Mouse (Mus musculus) heart, postnatal 0 days (tissue): ENCODE results near the gene 4931422A03Rik. TPM values are rescaled to one million over a fixed set of nuclear protein-coding genes. Genes with fewer than 3 reads are reported as not detected.

Experiments used
- ATAC-seq: fragments of 200-750 bp; cut with Nextera tagmentation; 2 replicates; pipeline ENCODE4 v1.8.0; 2017; ENCODE audit warnings: low read depth, moderate number of reproducible peaks, moderate library complexity; ENCODE audit not compliant: insufficient read depth
- DNase-seq: peaks from one replicate; pipeline ENCODE4 v3.0.0-alpha.2; 2016; ENCODE audit warnings: low spot score
- H3K27ac ChIP-seq: fragments of 300-500 bp; sonication (generic); 2 replicates; pipeline ENCODE4 v1.5.1; 2014; ENCODE audit warnings: low read depth, mild to moderate bottlenecking
- H3K27me3 ChIP-seq: fragments of 300-500 bp; sonication (generic); 2 replicates; pipeline ENCODE4 v1.6.1; 2014; ENCODE audit warnings: low read length, mixed read lengths; ENCODE audit not compliant: control insufficient read depth, insufficient read depth
- H3K36me3 ChIP-seq: fragments of 300-500 bp; sonication (generic); replicated peaks from 2 replicates; pipeline ENCODE4 v1.6.1; 2014; ENCODE audit warnings: low read length, mixed read lengths; ENCODE audit not compliant: control insufficient read depth, insufficient read depth
- H3K4me1 ChIP-seq: fragments of 300-500 bp; sonication (generic); 2 replicates; pipeline ENCODE4 v1.6.1; 2014; ENCODE audit warnings: antibody characterized with exemption; ENCODE audit not compliant: control insufficient read depth, insufficient read depth
- H3K4me2 ChIP-seq: fragments of 300-500 bp; sonication (generic); 2 replicates; pipeline ENCODE4 v1.6.1; 2014; ENCODE audit warnings: low read depth, mild to moderate bottlenecking, low read length, moderate library complexity
- H3K4me3 ChIP-seq: fragments of 300-500 bp; sonication (generic); 2 replicates; pipeline ENCODE4 v1.5.1; 2014; ENCODE audit warnings: low read depth, low read length
- H3K9ac ChIP-seq: fragments of 300-500 bp; sonication (generic); replicated peaks from 2 replicates; pipeline ENCODE4 v1.6.1; 2014; ENCODE audit warnings: low read depth, low read length, mixed read lengths
- H3K9me3 ChIP-seq: fragments of 300-500 bp; sonication (generic); replicated peaks from 2 replicates; pipeline ENCODE4 v1.6.1; 2016; ENCODE audit warnings: low read length; ENCODE audit not compliant: control insufficient read depth
- CTCF ChIP-seq: IDR thresholded peaks from 2 replicates; pipeline ENCODE4 v1.5.1; 2016; ENCODE audit warnings: antibody characterized with exemption, control low read depth, low read depth
- EP300 ChIP-seq: IDR thresholded peaks from 2 replicates; pipeline ENCODE4 v1.6.1; 2016; ENCODE audit warnings: antibody characterized with exemption, low read depth
- WGBS: fragments of 180-500 bp; shearing (Covaris S2); extraction: QIAGEN DNeasy Blood & Tissue Kit; methylation state at CpG from one replicate; pipeline ENCODE4 v1.1.7; 2014; 5-methylcytosine and 5-hydroxymethylcytosine counted together
- polyA plus RNA-seq: library from polyadenylated mRNA; unstranded; fragments of >200 nt; fragmentation: Nextera tagmentation; extraction: Ambion mirVana; gene quantifications from 2 replicates; pipeline ENCODE4 v1.2.1, GENCODE M21; 2015
- total RNA-seq: library from RNA; depleted of rRNA; stranded (reverse); fragments of >200 nt; gene quantifications from 2 replicates; pipeline ENCODE4 v1.2.3, GENCODE M21; 2014; ENCODE audit warnings: low replicate concordance

4931422A03Rik gene
- total and polyA plus RNA-seq, 2 experiments from 2014 or later, result 1.1 TPM; not detected in 1

GRCm38 (mm10) chr2:103965391-103965790 lies 62.8 kb downstream of the 4931422A03Rik start:
- WGBS, result 84% methylated on average over 3 of the region's 3 CpGs
- H3K4me1 ChIP-seq, result 0 out of 2 replicates have a peak, but pooled peaks cover 2% of the 10 kb centered on the region
- no peak overlapping the region for H3K4me2 ChIP-seq
- ATAC-seq (no peak), DNase-seq (no peak)
- no peaks in the 10 kb centered on the region for H3K9me3 ChIP-seq
- peaks cover 32% of the 10 kb centered on the region for H3K27me3 ChIP-seq
- no peak overlapping the region for H3K27ac ChIP-seq
- H3K36me3 ChIP-seq, result no peaks in the 10 kb centered on the region
- no peak for TF ChIP-seq CTCF
- TF ChIP-seq EP300, result no peak
- no peak overlapping the region for H3K9ac ChIP-seq
- H3K4me3 ChIP-seq, result no peak overlapping the region

GRCm38 (mm10) chr2:103962349-103962748 lies 65.8 kb downstream of the 4931422A03Rik start:
- H3K27ac ChIP-seq, result no peak overlapping the region
- ATAC-seq (no peak), DNase-seq (no peak)
- no peaks in the 10 kb centered on the region for H3K36me3 ChIP-seq
- TF ChIP-seq EP300, result no peak
- no peak for TF ChIP-seq CTCF
- H3K4me3 ChIP-seq, result no peak overlapping the region
- H3K9ac ChIP-seq, result no peak overlapping the region
- H3K9me3 ChIP-seq, result no peaks in the 10 kb centered on the region
- H3K27me3 ChIP-seq, result peaks cover 17% of the 10 kb centered on the region; the same call in 1 of the 2 replicates
- H3K4me1 ChIP-seq, result no peaks in the 10 kb centered on the region
- 45% methylated on average over 4 of the region's 4 CpGs for WGBS
- H3K4me2 ChIP-seq, result no peak overlapping the region

GRCm38 (mm10) chr2:103959574-103959973 lies 68.6 kb downstream of the 4931422A03Rik start:
- Histone ChIP-seq H3K9ac (no peak overlapping the region), H3K4me3 (no peak overlapping the region), H3K4me1 (no peaks in the 10 kb centered on the region), H3K36me3 (no peaks in the 10 kb centered on the region), H3K27me3 (no peaks in the 10 kb centered on the region), H3K27ac (no peak overlapping the region), H3K4me2 (no peak overlapping the region), H3K9me3 (no peaks in the 10 kb centered on the region)
- TF ChIP-seq EP300 (no peak), CTCF (no peak)
- ATAC-seq, result no peak
- DNase-seq, result no peak
- 85% methylated on average over 6 of the region's 6 CpGs for WGBS

GRCm38 (mm10) chr2:103959066-103959465 lies 69.1 kb downstream of the 4931422A03Rik start:
- ATAC-seq, result no peak
- 86% methylated on average over 5 of the region's 5 CpGs for WGBS
- no peaks in the 10 kb centered on the region for H3K36me3 ChIP-seq

GRCm38 (mm10) chr2:103958634-103959033 lies 69.5 kb downstream of the 4931422A03Rik start:
- DNase-seq (no peak), ATAC-seq (no peak)
- WGBS, result 58% methylated on average over 3 of the region's 3 CpGs
- Histone ChIP-seq H3K4me1 (no peaks in the 10 kb centered on the region), H3K36me3 (no peaks in the 10 kb centered on the region), H3K4me3 (no peak overlapping the region), H3K9ac (no peak overlapping the region), H3K9me3 (no peaks in the 10 kb centered on the region), H3K4me2 (no peak overlapping the region), H3K27me3 (no peaks in the 10 kb centered on the region), H3K27ac (no peak overlapping the region)
- TF ChIP-seq CTCF, result no peak
- no peak for TF ChIP-seq EP300

More at GRCm38 (mm10) chr2:103959066-103959465, 69.1 kb downstream of the 4931422A03Rik start:
- H3K4me2 ChIP-seq, result no peak overlapping the region
- no peaks in the 10 kb centered on the region for H3K27me3 ChIP-seq
- H3K9me3 ChIP-seq, result no peaks in the 10 kb centered on the region
- no peak overlapping the region for H3K9ac ChIP-seq
- H3K4me1 ChIP-seq, result no peaks in the 10 kb centered on the region
- TF ChIP-seq EP300, result no peak
- TF ChIP-seq CTCF, result no peak
- no peak overlapping the region for H3K4me3 ChIP-seq
- no peak for DNase-seq
- no peak overlapping the region for H3K27ac ChIP-seq

GRCm38 (mm10) chr2:103957649-103958546 lies 70.3 kb downstream of the 4931422A03Rik start, which contains the start of gene Lmo2:
Gene Lmo2 (plus strand): TSS chr2:103957986.
- ATAC-seq (no peak), DNase-seq (no peak)
- 28% methylated on average over 10 of the region's 10 CpGs for WGBS
- H3K9ac ChIP-seq, result no peak within 1 kb of the TSS
- no peak within 1 kb of the TSS for H3K4me2 ChIP-seq
- H3K4me1 ChIP-seq, result no peaks in the 10 kb centered on the region
- H3K9me3 ChIP-seq, result no peaks in the 10 kb centered on the region
- no peak for TF ChIP-seq EP300
- no peak for TF ChIP-seq CTCF
- no peak within 1 kb of the TSS for H3K4me3 ChIP-seq
- H3K36me3 ChIP-seq, result no peaks in the 10 kb centered on the region
- H3K27ac ChIP-seq, result no peak within 1 kb of the TSS
- H3K27me3 ChIP-seq, result no peaks in the 10 kb centered on the region
